Mouse (Mus musculus): ENCODE measurements around the gene Cep55. TPM values are rescaled to one million over a fixed set of nuclear protein-coding genes. Genes with fewer than 3 reads are reported as not detected.

Cep55 gene
- polyA plus RNA-seq, 1 experiment from 2014 or later: 1.9 TPM

GRCm38 (mm10) chr19:38035766-38036165 lies 19.0 kb upstream of the Cep55 start:
- H3K4me1 ChIP-seq (ENCODE audit: insufficient read depth, low read depth, low read length): peaks cover 20% of the 10 kb centered on the region; the same call in 1 of the 2 replicates
- 27% methylated on average over 2 of the region's 2 CpGs for WGBS
- peak overlapping the region; percentile 47; the same call in 1 of the 2 replicates for H3K27ac ChIP-seq (ENCODE audit: low read length)
- ATAC-seq: peak; percentile 69
- DNase-seq (ENCODE audit: low spot score): peak; percentile 77
- H3K9ac ChIP-seq (replicated peaks; ENCODE audit: low read depth): no peak overlapping the region
- H3K27me3 ChIP-seq (replicated peaks; ENCODE audit: insufficient read depth, low read length): no peaks in the 10 kb centered on the region
- TF ChIP-seq EP300 (IDR thresholded peaks at IDR 0.05) (peak; percentile 81), CTCF (IDR thresholded peaks at IDR 0.05) (no peak)
- H3K9me3 ChIP-seq (ENCODE audit: low read length): no peaks in the 10 kb centered on the region
- H3K36me3 ChIP-seq (ENCODE audit: insufficient read depth, low read length): no peaks in the 10 kb centered on the region
- no peak overlapping the region for H3K4me2 ChIP-seq (replicated peaks; ENCODE audit: low read depth, low read length)
- no peak overlapping the region for H3K4me3 ChIP-seq (ENCODE audit: low read depth, low read length)

- WGBS: 20% methylated on average over 2 of the region's 2 CpGs
- Histone ChIP-seq H3K4me3 (ENCODE audit: low read depth, low read length) (no peak overlapping the region), H3K9ac (replicated peaks; ENCODE audit: low read depth) (no peak overlapping the region), H3K27ac (ENCODE audit: low read length) (peak overlapping the region; percentile 81), H3K36me3 (ENCODE audit: insufficient read depth, low read length) (no peaks in the 10 kb centered on the region), H3K9me3 (ENCODE audit: low read length) (no peaks in the 10 kb centered on the region), H3K4me1 (ENCODE audit: insufficient read depth, low read depth, low read length) (peaks cover 28% of the 10 kb centered on the region; the same call in 1 of the 2 replicates), H3K4me2 (replicated peaks; ENCODE audit: low read depth, low read length) (no peak overlapping the region; the same call in 1 of the 2 replicates), H3K27me3 (replicated peaks; ENCODE audit: insufficient read depth, low read length) (no peaks in the 10 kb centered on the region)
- ATAC-seq: peak; percentile 78
- TF ChIP-seq CTCF (IDR thresholded peaks at IDR 0.05): no peak
- TF ChIP-seq EP300 (IDR thresholded peaks at IDR 0.05): peak; percentile 89
- peak; percentile 94 for DNase-seq (ENCODE audit: low spot score)
These were observed 16.5 kb upstream of the Cep55 start for GRCm38 (mm10) chr19:38038267-38038666.

- no peaks in the 10 kb centered on the region for H3K27me3 ChIP-seq (replicated peaks; ENCODE audit: insufficient read depth, low read length)
- peak overlapping the region; percentile 70 for H3K4me2 ChIP-seq (replicated peaks; ENCODE audit: low read depth, low read length)
- peaks cover 19% of the 10 kb centered on the region; the same call in 1 of the 2 replicates for H3K4me1 ChIP-seq (ENCODE audit: insufficient read depth, low read depth, low read length)
- H3K4me3 ChIP-seq (ENCODE audit: low read depth, low read length): peak overlapping the region; percentile 52
- DNase-seq (ENCODE audit: low spot score): peak; percentile 79
- H3K36me3 ChIP-seq (ENCODE audit: insufficient read depth, low read length): no peaks in the 10 kb centered on the region
- H3K27ac ChIP-seq (ENCODE audit: low read length): peak overlapping the region; percentile 87
- peak overlapping the region; percentile 54 for H3K9ac ChIP-seq (replicated peaks; ENCODE audit: low read depth)
- TF ChIP-seq EP300 (IDR thresholded peaks at IDR 0.05) (no peak), CTCF (IDR thresholded peaks at IDR 0.05) (no peak)
- 4% methylated on average over 5 of the region's 5 CpGs for WGBS
- no peaks in the 10 kb centered on the region for H3K9me3 ChIP-seq (ENCODE audit: low read length)
- ATAC-seq: peak; percentile 36
These were observed 12.5 kb upstream of the Cep55 start for GRCm38 (mm10) chr19:38042261-38042722.

- H3K9ac ChIP-seq (replicated peaks; ENCODE audit: low read depth): peak within 1 kb of the TSS; percentile 54
- peak within 1 kb of the TSS; percentile 52 for H3K4me3 ChIP-seq (ENCODE audit: low read depth, low read length)
- no peaks in the 10 kb centered on the region for H3K27me3 ChIP-seq (replicated peaks; ENCODE audit: insufficient read depth, low read length)
- peak within 1 kb of the TSS; percentile 70 for H3K4me2 ChIP-seq (replicated peaks; ENCODE audit: low read depth, low read length)
- H3K27ac ChIP-seq (ENCODE audit: low read length): peak within 1 kb of the TSS; percentile 87
- ATAC-seq: peak; percentile 82
- H3K4me1 ChIP-seq (ENCODE audit: insufficient read depth, low read depth, low read length): peaks cover 14% of the 10 kb centered on the region; the same call in 1 of the 2 replicates
- H3K9me3 ChIP-seq (ENCODE audit: low read length): no peaks in the 10 kb centered on the region
- DNase-seq (ENCODE audit: low spot score): peak; percentile 93
- WGBS: under 1% methylated on average over 28 of the region's 28 CpGs
- peak; percentile 80 for TF ChIP-seq CTCF (IDR thresholded peaks at IDR 0.05)
- no peak; the same call in none of the 2 replicates for TF ChIP-seq EP300 (IDR thresholded peaks at IDR 0.05)
- H3K36me3 ChIP-seq (ENCODE audit: insufficient read depth, low read length): no peaks in the 10 kb centered on the region
These were observed 11.4 kb upstream of the Cep55 start, which contains the start of gene Myof for GRCm38 (mm10) chr19:38043281-38043981. TSS of gene Myof (minus strand) at chr19:38043577.

- H3K4me2 ChIP-seq (replicated peaks; ENCODE audit: low read depth, low read length): no peak overlapping the region
- ATAC-seq: no peak
- DNase-seq (ENCODE audit: low spot score): no peak
- no peaks in the 10 kb centered on the region for H3K27me3 ChIP-seq (replicated peaks; ENCODE audit: insufficient read depth, low read length)
- H3K9me3 ChIP-seq (ENCODE audit: low read length): no peaks in the 10 kb centered on the region
- no peak overlapping the region for H3K4me3 ChIP-seq (ENCODE audit: low read depth, low read length)
- peaks cover 11% of the 10 kb centered on the region; the same call in 1 of the 2 replicates for H3K4me1 ChIP-seq (ENCODE audit: insufficient read depth, low read depth, low read length)
- no peak for TF ChIP-seq CTCF (IDR thresholded peaks at IDR 0.05)
- H3K9ac ChIP-seq (replicated peaks; ENCODE audit: low read depth): no peak overlapping the region
- WGBS: 79% methylated on average over 3 of the region's 3 CpGs
- no peaks in the 10 kb centered on the region for H3K36me3 ChIP-seq (ENCODE audit: insufficient read depth, low read length)
- no peak overlapping the region for H3K27ac ChIP-seq (ENCODE audit: low read length)
These were observed 9.6 kb upstream of the Cep55 start for GRCm38 (mm10) chr19:38045198-38045597.

GRCm38 (mm10) chr19:38049686-38050085 lies 5.1 kb upstream of the Cep55 start:
- 85% methylated on average over 1 of the region's 1 CpGs for WGBS
- H3K27ac ChIP-seq (ENCODE audit: low read length): no peak overlapping the region

More at GRCm38 (mm10) chr19:38049686-38050085, 5.1 kb upstream of the Cep55 start:
- Histone ChIP-seq H3K36me3 (ENCODE audit: insufficient read depth, low read length) (no peaks in the 10 kb centered on the region), H3K27me3 (replicated peaks; ENCODE audit: insufficient read depth, low read length) (no peaks in the 10 kb centered on the region), H3K4me3 (ENCODE audit: low read depth, low read length) (no peak overlapping the region), H3K4me2 (replicated peaks; ENCODE audit: low read depth, low read length) (no peak overlapping the region), H3K9ac (replicated peaks; ENCODE audit: low read depth) (no peak overlapping the region), H3K4me1 (ENCODE audit: insufficient read depth, low read depth, low read length) (no peaks in the 10 kb centered on the region), H3K9me3 (ENCODE audit: low read length) (no peaks in the 10 kb centered on the region)
- ATAC-seq: no peak
- TF ChIP-seq EP300 (IDR thresholded peaks at IDR 0.05) (no peak), CTCF (IDR thresholded peaks at IDR 0.05) (no peak)
- no peak for DNase-seq (ENCODE audit: low spot score)
